Mouse (Mus musculus) bone marrow, adult 2 months (tissue): ENCODE data around the gene Kras. TPM values are rescaled to one million over a fixed set of nuclear protein-coding genes. Genes with fewer than 3 reads are reported as not detected.

Experiments used
- H3K27ac ChIP-seq: fragments of 200-500 bp; 2 replicates; pipeline ENCODE4 v1.5.1; 2012; ENCODE audit warnings: low read depth, mild to moderate bottlenecking, control low read depth, inconsistent platforms, low read length; ENCODE audit not compliant: control insufficient read depth, poor library complexity, insufficient read depth
- H3K4me1 ChIP-seq: fragments of 200-500 bp; 2 replicates; pipeline ENCODE4 v1.6.1; 2011; ENCODE audit warnings: low read length; ENCODE audit not compliant: control insufficient read depth, insufficient read depth
- H3K4me3 ChIP-seq: fragments of 200-500 bp; replicated peaks from 2 replicates; pipeline ENCODE3; 2011; ENCODE audit warnings: mild to moderate bottlenecking, low read depth, low read length, control low read depth; ENCODE audit not compliant: control insufficient read depth
- CTCF ChIP-seq: fragments of 200-500 bp; IDR thresholded peaks from 2 replicates; pipeline ENCODE4 v1.5.1; 2011; ENCODE audit warnings: low read length, control low read depth; ENCODE audit not compliant: control insufficient read depth, insufficient read depth
- POLR2A ChIP-seq: fragments of 200-500 bp; IDR thresholded peaks from 2 replicates; pipeline ENCODE4 v1.6.1; 2011; ENCODE audit warnings: low read depth, mild to moderate bottlenecking, control low read depth, low read length, borderline replicate concordance; ENCODE audit not compliant: control insufficient read depth
- WGBS: fragments of 180-500 bp; shearing (Covaris S2); methylation state at CpG from one replicate; pipeline ENCODE4 v1.1.7; 2018; 5-methylcytosine and 5-hydroxymethylcytosine counted together
- polyA plus RNA-seq: library from polyadenylated mRNA; stranded (reverse); fragments of >200 nt; gene quantifications from 2 replicates; pipeline ENCODE4 v1.2.4, GENCODE M21; 2011; ENCODE audit warnings: low replicate concordance; ENCODE audit not compliant: missing spikeins, insufficient read depth, insufficient read length

The Kras gene
- 29.6 and 37.4 TPM in 2 replicates for polyA plus RNA-seq

- Histone ChIP-seq H3K4me3 (peak within 1 kb of the TSS; percentile 82), H3K27ac (peak within 1 kb of the TSS; percentile 98), H3K4me1 (peaks cover 4% of the 10 kb centered on the region; the same call in 1 of the 2 replicates)
- TF ChIP-seq POLR2A (peak; percentile 70; the same call in 1 of the 2 replicates), CTCF (no peak)
- 2% methylated on average over 77 of the region's 83 CpGs for WGBS
Observed at GRCm38 (mm10) chr6:145250185-145250791, at the start of gene Kras. TSS of gene Kras (minus strand) at chr6:145250239.

GRCm38 (mm10) chr6:145297626-145298025 is 47.6 kb upstream of the Kras start:
- Histone ChIP-seq H3K4me3 (no peak overlapping the region), H3K4me1 (no peaks in the 10 kb centered on the region; the same call in 1 of the 2 replicates), H3K27ac (no peak overlapping the region)
- 59% methylated on average over 7 of the region's 7 CpGs for WGBS
- TF ChIP-seq CTCF: no peak
- TF ChIP-seq POLR2A: no peak

- no peak for TF ChIP-seq POLR2A
- no peak for TF ChIP-seq CTCF
- Histone ChIP-seq H3K4me1 (no peaks in the 10 kb centered on the region), H3K4me3 (no peak overlapping the region), H3K27ac (no peak overlapping the region)
- WGBS: 82% methylated on average over 7 of the region's 7 CpGs
Observed at GRCm38 (mm10) chr6:145296979-145297378, 46.9 kb upstream of the Kras start.

DNA sequence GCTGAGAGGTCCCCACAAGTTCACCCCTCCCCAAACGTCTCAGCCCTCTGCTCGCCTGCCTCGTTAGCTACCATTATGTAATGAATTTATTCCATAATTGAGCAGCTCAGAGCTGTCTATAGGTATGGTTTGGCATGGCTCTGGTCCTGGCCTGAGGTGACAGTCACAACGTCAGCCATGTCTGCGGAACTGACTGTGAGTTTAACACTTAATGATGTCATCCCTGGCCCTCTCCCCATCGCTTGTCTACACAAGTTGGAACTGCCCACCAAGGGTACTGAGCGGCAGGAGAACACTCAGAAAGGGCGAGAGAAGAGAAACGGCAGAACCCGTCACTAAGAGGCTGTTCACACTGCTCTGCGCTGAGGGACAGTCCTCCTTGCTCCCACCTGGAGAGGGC is 45.1 kb upstream of the Kras start:
- no peak overlapping the region for H3K27ac ChIP-seq
- H3K4me3 ChIP-seq: no peak overlapping the region
- peaks cover 1% of the 10 kb centered on the region; the same call in 1 of the 2 replicates for H3K4me1 ChIP-seq
- TF ChIP-seq POLR2A: no peak
- no peak for TF ChIP-seq CTCF
- 77% methylated on average over 11 of the region's 11 CpGs for whole genome bisulfite sequencing

GRCm38 (mm10) chr6:145293156-145293555 is 43.1 kb upstream of the Kras start:
- peaks cover 1% of the 10 kb centered on the region; the same call in 1 of the 2 replicates for H3K4me1 ChIP-seq
- TF ChIP-seq POLR2A (no peak), CTCF (no peak)
- WGBS: 80% methylated on average over 6 of the region's 6 CpGs
- no peak overlapping the region for H3K27ac ChIP-seq
- H3K4me3 ChIP-seq: no peak overlapping the region

DNA sequence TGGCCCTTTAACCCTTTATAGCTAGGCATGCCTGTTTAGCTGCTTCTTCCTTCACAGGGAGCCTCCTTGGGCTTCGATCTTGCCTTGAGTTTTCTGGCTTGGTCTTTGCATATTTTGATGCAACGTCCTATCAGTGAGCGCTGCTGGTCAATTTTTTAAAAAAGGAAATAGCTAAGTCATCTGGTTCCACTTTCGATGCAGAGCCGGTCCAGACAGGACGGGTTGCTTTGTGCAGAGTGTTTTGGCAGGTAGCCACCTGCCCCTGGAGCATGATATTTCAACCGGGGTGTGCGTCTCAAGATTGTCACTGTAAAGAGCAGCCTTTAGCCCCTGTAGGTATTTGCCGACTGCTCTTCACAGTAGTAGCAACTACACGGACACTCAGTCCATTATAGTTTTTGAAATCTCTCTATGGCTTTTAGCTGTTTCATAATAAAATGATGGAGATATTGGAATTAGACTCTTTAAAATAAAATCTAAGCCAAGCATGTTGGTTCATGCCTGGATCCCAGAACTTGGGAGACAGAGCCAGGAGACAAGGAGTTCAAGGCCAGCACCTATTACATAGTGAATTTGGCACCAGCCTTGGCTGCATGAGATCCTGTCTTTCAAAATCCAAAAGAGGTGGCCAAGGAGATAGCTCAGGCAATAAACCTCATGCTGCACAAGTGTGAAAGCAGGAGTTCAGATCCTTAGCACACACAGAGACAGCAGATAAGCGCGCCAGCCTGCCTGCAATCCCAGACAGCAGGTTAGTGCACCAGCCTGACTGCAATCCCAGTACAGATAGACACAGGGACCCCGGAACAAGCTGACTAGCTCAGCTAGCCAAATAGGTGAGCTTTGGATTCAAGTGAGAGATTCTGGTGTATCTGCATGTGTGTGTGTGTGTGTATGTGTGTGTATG is 41.6 kb upstream of the Kras start:
- Histone ChIP-seq H3K27ac (no peak overlapping the region), H3K4me3 (peak overlapping the region; percentile 29), H3K4me1 (peaks cover 1% of the 10 kb centered on the region; the same call in 1 of the 2 replicates)
- 21% methylated on average over 13 of the region's 13 CpGs for WGBS
- TF ChIP-seq POLR2A (no peak), CTCF (no peak)

- TF ChIP-seq CTCF: no peak
- no peak for TF ChIP-seq POLR2A
- Histone ChIP-seq H3K27ac (no peak overlapping the region), H3K4me1 (no peaks in the 10 kb centered on the region; the same call in 1 of the 2 replicates), H3K4me3 (no peak overlapping the region)
- 62% methylated on average over 4 of the region's 4 CpGs for WGBS
Observed at GRCm38 (mm10) chr6:145285656-145286055, 35.6 kb upstream of the Kras start.

- 88% methylated on average over 8 of the region's 8 CpGs for WGBS
- no peak for TF ChIP-seq POLR2A
- TF ChIP-seq CTCF: no peak
- Histone ChIP-seq H3K4me3 (no peak overlapping the region), H3K27ac (no peak overlapping the region), H3K4me1 (no peaks in the 10 kb centered on the region)
Observed at GRCm38 (mm10) chr6:145284286-145284685, 34.2 kb upstream of the Kras start.
